Mouse (Mus musculus) G1E (cell line): Measurements from ENCODE around the gene Pfkp.

ENCODE experiments used
- CTCF ChIP-seq: IDR thresholded peaks from 2 replicates; pipeline ENCODE4 v1.5.1; 2012; ENCODE audit warnings: low read depth, low read length, inconsistent platforms, mixed read lengths
- GATA2 ChIP-seq: IDR thresholded peaks from 2 replicates; pipeline ENCODE4 v1.6.1; 2012; ENCODE audit warnings: low read depth, low read length, inconsistent platforms, borderline replicate concordance
- POLR2AphosphoS5 ChIP-seq: IDR thresholded peaks from 2 replicates; pipeline ENCODE4 v1.6.1; 2012; ENCODE audit warnings: low read depth, low read length, inconsistent platforms; ENCODE audit not compliant: insufficient replicate concordance

- no peak for TF ChIP-seq CTCF
- no peak for TF ChIP-seq POLR2AphosphoS5
- no peak for TF ChIP-seq GATA2
Measured at GRCm38 (mm10) chr13:6665506-6665905, 16.9 kb upstream of the Pfkp start.
